Mouse (Mus musculus) C2C12 (cell line): Measurements from ENCODE around the gene Eef1akmt2.

Source experiments
- CTCF ChIP-seq: IDR thresholded peaks from one replicate; pipeline ENCODE4 v1.5.1; 2011; ENCODE audit not compliant: control insufficient read depth, insufficient read depth, insufficient read length
- FOSL1 ChIP-seq: IDR thresholded peaks from one replicate; pipeline ENCODE4 v1.8.0; 2011; ENCODE audit warnings: mild to moderate bottlenecking, low read length; ENCODE audit not compliant: poor library complexity, insufficient read depth, severe bottlenecking
- MAX ChIP-seq: IDR thresholded peaks from one replicate; pipeline ENCODE4 v1.6.1; 2011; ENCODE audit warnings: mild to moderate bottlenecking, control low read depth
- MYOG ChIP-seq: IDR thresholded peaks from one replicate; pipeline ENCODE4 v1.6.1; 2011; ENCODE audit not compliant: control insufficient read depth, insufficient read length; ENCODE audit errors: extremely low read depth
- USF1 ChIP-seq: IDR thresholded peaks from one replicate; pipeline ENCODE4 v1.6.1; 2011; ENCODE audit warnings: low read depth, mild to moderate bottlenecking, control low read depth, moderate library complexity

DNA sequence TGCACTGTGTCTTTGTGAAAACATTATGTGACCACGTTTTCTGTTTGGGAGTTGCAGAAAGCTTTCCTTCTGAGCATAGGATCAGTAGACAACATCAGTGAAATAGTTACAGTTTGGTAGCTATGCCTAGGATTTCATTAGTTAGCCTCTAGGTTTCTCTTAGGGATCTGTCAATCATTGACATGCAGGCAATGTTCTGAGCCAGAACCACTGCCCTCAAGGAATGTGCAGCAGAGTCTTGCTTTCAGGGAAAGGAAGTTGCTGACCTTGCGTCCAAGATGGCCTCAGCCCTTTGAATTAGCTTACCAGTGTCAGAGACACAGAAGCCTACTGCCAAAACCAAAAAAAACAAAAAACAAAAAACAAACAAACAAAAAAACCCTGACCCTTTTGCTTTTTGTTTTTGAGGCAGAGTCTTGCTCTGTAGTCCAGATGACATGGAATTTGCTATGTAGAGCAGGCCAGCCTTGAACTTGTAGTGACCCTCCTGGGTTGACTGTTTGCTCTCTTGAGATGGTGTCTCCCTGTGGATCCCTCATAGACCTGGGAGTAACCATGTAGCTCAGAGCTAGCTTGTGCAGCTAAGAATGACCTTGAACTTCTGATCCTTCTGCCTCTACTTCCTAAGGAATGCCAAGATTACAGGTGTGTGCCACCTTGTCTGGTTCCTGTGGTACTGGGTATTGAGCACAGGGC, 23.1 kb upstream of the Eef1akmt2 start:
- TF ChIP-seq CTCF, result no peak
- TF ChIP-seq MYOG, result no peak
- no peak for TF ChIP-seq MAX
- no peak for TF ChIP-seq FOSL1
- no peak for TF ChIP-seq USF1
